Mouse (Mus musculus) layer of hippocampus, adult 2 months (tissue): Measurements from ENCODE around the gene Dhrs9. TPM values are rescaled to one million over a fixed set of nuclear protein-coding genes. Genes with fewer than 3 reads are reported as not detected.

Experiments used
- DNase-seq, 2 experiments: peaks; one replicate each; pipeline ENCODE4 v3.0.0; 2022; ENCODE audit warnings: low spot score in 2 of 2
- H3K27ac ChIP-seq: fragments of 200-600 bp; 2 replicates; pipeline ENCODE4 v1.8.1; 2022
- H3K4me3 ChIP-seq: fragments of 200-600 bp; 2 replicates; pipeline ENCODE4 v1.8.1; 2022; ENCODE audit warnings: mild to moderate bottlenecking
- CTCF ChIP-seq: fragments of 200-600 bp; conservative IDR thresholded peaks from 2 replicates; pipeline ENCODE4 v1.8.1; 2022; ENCODE audit warnings: antibody characterized with exemption, mild to moderate bottlenecking, moderate library complexity
- total RNA-seq, 2 experiments: library from RNA; stranded (reverse); gene quantifications; 2 replicates each; pipeline ENCODE4 v1.2.3; 2021

Gene Dhrs9
- total RNA-seq, 2 experiments from 2014 or later, result not detected

- Histone ChIP-seq H3K27ac (no peak overlapping the region), H3K4me3 (no peak overlapping the region)
- TF ChIP-seq CTCF, result no peak
- DNase-seq, result no peak
These were observed 68.3 kb downstream of the Dhrs9 start for GRCm38 (mm10) chr2:69448581-69448980.

GRCm38 (mm10) chr2:69451128-69451527, 70.9 kb downstream of the Dhrs9 start:
- H3K4me3 ChIP-seq, result no peak overlapping the region
- no peak overlapping the region for H3K27ac ChIP-seq
- TF ChIP-seq CTCF, result no peak
- no peak for DNase-seq

Other genes with a start within 250 kb of the Dhrs9 start
- gene Nostrin, start 244.6 kb upstream of the Dhrs9 start, total RNA-seq, result 1 to 10 TPM; 4.2 to 4.8 TPM
- 1 to 10 TPM in 1 of 2 experiments, under 1 TPM in 1; 0.71 to 1.2 TPM for gene Spc25, start 174.3 kb upstream of the Dhrs9 start, total RNA-seq
- gene G6pc2, start 169.4 kb upstream of the Dhrs9 start, total RNA-seq, result not detected
- not detected for gene Abcb11, start 37.8 kb upstream of the Dhrs9 start, total RNA-seq
- 1 to 10 TPM in 1 of 2 experiments, under 1 TPM in 1; 0.59 to 1.0 TPM for gene Lrp2, start 205.6 kb downstream of the Dhrs9 start, total RNA-seq